Mouse (Mus musculus): ENCODE measurements around the gene Mfsd14a.
A peak's percentile ranks its signal among the peaks of the same experiment; 100 is the strongest.

Gene Mfsd14a

DNA sequence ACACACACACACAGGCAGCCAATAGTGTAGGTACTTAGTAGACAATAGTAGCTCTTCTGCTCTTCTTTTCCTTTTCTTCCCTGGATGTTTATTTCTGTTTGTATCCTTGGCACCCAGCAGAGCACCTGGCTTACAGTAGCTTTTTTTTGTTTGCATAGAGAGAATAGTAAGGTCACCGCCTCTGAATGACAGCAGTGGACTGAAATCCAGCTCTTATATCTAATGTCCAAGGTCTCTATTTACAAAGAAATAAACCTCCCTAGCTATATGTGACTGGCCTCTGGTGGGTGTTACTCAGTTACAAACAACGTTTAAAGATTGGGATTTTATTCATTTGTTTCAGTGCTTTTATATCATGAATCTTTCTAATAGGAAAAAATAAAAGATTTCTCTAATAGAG lies 62.8 kb downstream of the Mfsd14a start:
- no peak for DNase-seq

DNA sequence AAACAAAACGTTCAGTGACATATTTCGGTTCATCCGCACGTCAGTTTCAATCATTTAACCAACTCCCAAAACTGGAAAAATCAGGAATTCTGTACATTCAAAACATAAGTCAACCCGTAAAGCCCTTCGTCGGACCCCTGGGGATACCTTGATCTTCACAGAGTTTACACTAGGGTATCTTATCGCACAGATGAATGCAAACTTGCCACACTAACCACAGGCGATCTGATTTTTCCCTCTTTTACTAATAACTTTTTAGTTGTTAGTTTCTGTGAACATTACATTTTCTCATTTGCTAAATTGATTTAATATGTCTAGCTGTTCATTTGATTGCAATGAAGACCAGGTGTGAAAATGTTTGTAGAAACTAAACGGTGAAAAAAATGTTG lies 66.9 kb downstream of the Mfsd14a start:
- DNase-seq: no peak

DNA sequence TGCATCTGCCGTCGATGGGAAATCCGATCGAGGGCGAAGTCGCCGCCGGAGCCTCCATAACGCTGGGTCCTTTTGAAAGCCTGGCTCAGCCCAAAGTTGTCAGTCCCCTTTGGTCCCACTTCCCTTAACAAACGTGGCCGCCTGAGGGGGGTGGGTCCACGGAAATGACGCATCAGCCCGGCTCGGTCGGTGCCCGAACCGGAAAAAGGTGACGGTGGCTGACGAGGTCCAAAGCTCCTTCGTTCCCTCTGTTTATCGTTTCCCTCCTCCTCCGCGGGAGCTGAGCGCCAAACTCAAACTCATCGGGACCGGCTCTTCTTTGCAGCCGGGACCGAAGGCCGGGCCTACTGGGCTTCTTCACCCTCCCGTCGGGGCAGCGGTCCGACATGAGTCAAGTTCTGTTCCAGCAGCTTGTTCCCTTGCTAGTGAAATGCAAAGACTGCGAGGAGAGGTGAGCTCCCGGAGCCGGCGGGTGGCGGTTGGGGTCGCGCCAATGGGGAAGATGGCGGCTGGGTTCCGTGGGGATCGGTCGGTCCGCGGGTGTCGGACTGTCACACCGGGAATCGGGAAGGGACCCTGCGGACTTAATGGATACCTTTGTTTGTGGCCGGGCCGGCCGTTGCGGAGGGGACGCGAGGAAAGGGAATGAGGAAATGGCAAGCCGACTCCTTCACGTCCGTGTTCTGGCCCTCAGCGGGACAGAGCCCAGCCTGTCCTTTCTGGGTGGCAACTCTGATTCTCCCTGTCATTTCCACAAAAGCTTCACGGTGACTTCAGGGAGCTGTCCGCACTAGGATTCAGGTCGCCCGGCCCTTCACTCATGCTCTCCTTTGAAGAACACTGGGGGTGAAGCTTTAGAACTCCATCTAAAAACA lies 67.5 kb downstream of the Mfsd14a start, which contains the start of gene Sass6:
TSS of gene Sass6 (plus strand) at position 255 of the 875 bp plus-strand sequence.
- DNase-seq: peak; percentile 100

- DNase-seq: no peak
Observed at GRCm38 (mm10) chr3:116594076-116594727, 68.3 kb downstream of the Mfsd14a start.

DNA sequence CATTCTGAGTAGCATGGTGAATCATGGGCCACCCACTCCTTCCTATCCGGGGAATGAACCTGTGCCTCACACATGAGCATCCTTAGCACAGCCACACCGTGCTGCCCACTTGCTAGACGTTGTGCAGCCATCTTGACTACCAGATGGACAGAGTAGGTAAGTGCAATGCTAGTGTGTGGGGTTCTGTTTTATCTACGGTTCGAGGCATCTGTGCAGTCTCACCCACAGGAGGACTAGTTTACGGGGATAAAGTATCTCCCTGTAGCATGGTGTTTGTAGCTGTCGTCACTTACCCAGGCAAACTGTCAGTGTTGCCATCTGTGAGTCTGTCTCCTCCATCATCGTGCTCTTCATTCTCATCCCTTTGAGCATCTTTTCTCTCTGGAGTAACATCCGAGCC lies 80.3 kb downstream of the Mfsd14a start:
- DNase-seq: no peak
